9 mouse cellular contexts compared by ENCODE assay signal in the genomic region with DNA sequence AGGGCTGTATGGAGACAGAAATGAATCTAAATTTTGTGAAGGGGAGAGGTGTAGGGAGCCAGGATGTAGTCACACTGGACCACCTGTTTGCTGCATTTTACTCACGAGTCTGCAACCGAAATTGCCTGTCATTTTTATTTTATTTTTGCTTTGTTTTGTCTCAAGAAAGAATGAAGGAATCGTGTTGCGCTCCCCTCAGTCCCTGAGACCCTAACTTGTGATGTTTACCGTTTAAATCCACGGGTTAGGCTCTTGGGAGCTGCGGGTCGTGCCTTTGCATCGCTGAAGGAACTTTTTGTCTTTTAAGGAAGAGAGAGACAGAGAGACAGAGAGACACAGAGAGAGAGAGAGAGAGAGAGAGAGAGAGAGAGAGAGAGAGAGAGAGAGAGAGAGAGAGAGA.
DNase-seq lines count a peak whose midpoint lies in the region; ATAC-seq and TF ChIP-seq lines count a peak whose summit lies in the region.
"Had no signal": no experiment of that assay in that cellular context is flagged by ENCODE, and none has a peak within 500 bp of the region (broad histone marks: within the 10 kb centered on the region; RNA-seq: fewer than 3 reads in every experiment).

No protein-coding gene starts in this region.

- 23% methylated on average over 9 of the region's 9 CpGs for WGBS in heart, adult 2 months
- WGBS in liver, embryonic 13.5 days (ENCODE audit: insufficient replicate concordance), result 27% methylated on average over 9 of the region's 9 CpGs

- TF ChIP-seq POLR2A in heart, adult 2 months (IDR thresholded peaks at IDR 0.05; ENCODE audit: insufficient read depth, low read depth, low read length), result no peak
- TF ChIP-seq POLR2A in ES-Bruce4 (IDR thresholded peaks at IDR 0.05; ENCODE audit: insufficient read depth, low read length), result no peak

- no peak for TF ChIP-seq CTCF in heart, adult 2 months (IDR thresholded peaks at IDR 0.05)
- no peak for TF ChIP-seq CTCF in ES-Bruce4 (IDR thresholded peaks at IDR 0.05; ENCODE audit: low read depth, low read length)

- no peaks in the 10 kb centered on the region for H3K9me3 ChIP-seq in ES-Bruce4 (replicated peaks; ENCODE audit: control insufficient read depth, insufficient read depth, low read length, poor library complexity, severe bottlenecking)
- H3K9me3 ChIP-seq in liver, embryonic 13.5 days (replicated peaks), result no peaks in the 10 kb centered on the region

- no peak for TF ChIP-seq EP300 in heart, adult 2 months (IDR thresholded peaks at IDR 0.05; ENCODE audit: insufficient read depth, low read depth, low read length)
- TF ChIP-seq EP300 in ES-Bruce4 (IDR thresholded peaks at IDR 0.05; ENCODE audit: insufficient read depth, low read depth, low read length), result no peak

- peak overlapping the region; percentile 64 for H3K4me3 ChIP-seq in heart, adult 2 months
- no peak overlapping the region for H3K4me3 ChIP-seq in ES-Bruce4 (ENCODE audit: low read depth, low read length)
- H3K4me3 ChIP-seq in liver, embryonic 13.5 days (replicated peaks), result peak overlapping the region; percentile 34

- H3K4me1 ChIP-seq in heart, adult 2 months (ENCODE audit: control insufficient read depth, insufficient read depth, low read length), result no peaks in the 10 kb centered on the region
- H3K4me1 ChIP-seq in ES-Bruce4 (ENCODE audit: control insufficient read depth, insufficient read depth, low read length), result peaks cover 1% of the 10 kb centered on the region
- no peaks in the 10 kb centered on the region for H3K4me1 ChIP-seq in liver, embryonic 13.5 days (replicated peaks)

- H3K27me3 ChIP-seq in heart, adult 2 months (ENCODE audit: control insufficient read depth, insufficient read depth, low read length), result no peaks in the 10 kb centered on the region
- H3K27me3 ChIP-seq in ES-Bruce4 (ENCODE audit: control insufficient read depth, insufficient read depth, low read length, poor library complexity, severe bottlenecking), result no peaks in the 10 kb centered on the region; the same call in 1 of the 2 replicates
- peaks cover 19% of the 10 kb centered on the region for H3K27me3 ChIP-seq in liver, embryonic 13.5 days
- H3K27me3 ChIP-seq: CH12.LX had no signal

- DNase-seq in heart, adult 2 months, result no peak
- DNase-seq in heart, adult 8-10 months (ENCODE audit: low spot score), result no peak
- peak; percentile 16 for DNase-seq in forelimb bud, embryonic 11.5 days (ENCODE audit: low read depth, low spot score)
- DNase-seq in liver, embryonic 13.5 days, result no peak
- no peak for DNase-seq in thymus, postnatal 14 days
- DNase-seq in left cerebral cortex, postnatal 14 days (ENCODE audit: low spot score in 2 of 2), result no peak

- no peak overlapping the region for H3K9ac ChIP-seq in heart, adult 2 months (ENCODE audit: low read depth, low read length)
- H3K9ac ChIP-seq in ES-Bruce4 (ENCODE audit: low read depth, poor library complexity, severe bottlenecking), result peak overlapping the region; percentile 40; the same call in 1 of the 2 replicates
- no peak overlapping the region for H3K9ac ChIP-seq in liver, embryonic 13.5 days

- intact Hi-C loops in heart, adult 2 months (cut with DNase I), result no loop called here
- intact Hi-C loops in left cerebral cortex, postnatal 14 days (cut with DNase I), result loop anchor here (1.0 to 2.0 kb wide), 3 partner anchors 205 to 370 kb away; no protein-coding TSS in a partner anchor

- H3K36me3 ChIP-seq in heart, adult 2 months (ENCODE audit: control insufficient read depth, insufficient read depth, low read length), result no peaks in the 10 kb centered on the region
- no peaks in the 10 kb centered on the region for H3K36me3 ChIP-seq in ES-Bruce4 (ENCODE audit: control insufficient read depth, insufficient read depth, low read length, poor library complexity, severe bottlenecking)
- H3K36me3 ChIP-seq in liver, embryonic 13.5 days, result no peaks in the 10 kb centered on the region

- H3K27ac ChIP-seq in heart, adult 2 months, result peak overlapping the region; percentile 73
- H3K27ac ChIP-seq in ES-Bruce4 (ENCODE audit: insufficient read depth, low read length), result no peak overlapping the region
- H3K27ac ChIP-seq in liver, embryonic 13.5 days, result no peak overlapping the region

- H3K79me2 ChIP-seq in heart, adult 2 months (replicated peaks; ENCODE audit: control insufficient read depth, insufficient read depth, low read length), result no peaks in the 10 kb centered on the region

- no peak overlapping the region for H3K4me2 ChIP-seq in liver, embryonic 13.5 days

- no peak for ATAC-seq in liver, embryonic 13.5 days (ENCODE audit: low read depth)
- no peak for ATAC-seq in activated CD4-positive, CD25-positive, alpha-beta regulatory T cell, adult 4 months
